Mouse (Mus musculus): ENCODE data around the gene Dchs2.

- TF ChIP-seq CTCF (IDR thresholded peaks at IDR 0.05; ENCODE audit: control insufficient read depth, insufficient read depth, low read length) (no peak), POLR2A (IDR thresholded peaks at IDR 0.05; ENCODE audit: borderline replicate concordance, control insufficient read depth, low read depth, low read length) (no peak)
Measured at GRCm38 (mm10) chr3:83222125-83222524, 94.4 kb downstream of the Dchs2 start.
